Mouse (Mus musculus): Measurements from ENCODE around the gene Gsx2.

The Gsx2 gene

DNA sequence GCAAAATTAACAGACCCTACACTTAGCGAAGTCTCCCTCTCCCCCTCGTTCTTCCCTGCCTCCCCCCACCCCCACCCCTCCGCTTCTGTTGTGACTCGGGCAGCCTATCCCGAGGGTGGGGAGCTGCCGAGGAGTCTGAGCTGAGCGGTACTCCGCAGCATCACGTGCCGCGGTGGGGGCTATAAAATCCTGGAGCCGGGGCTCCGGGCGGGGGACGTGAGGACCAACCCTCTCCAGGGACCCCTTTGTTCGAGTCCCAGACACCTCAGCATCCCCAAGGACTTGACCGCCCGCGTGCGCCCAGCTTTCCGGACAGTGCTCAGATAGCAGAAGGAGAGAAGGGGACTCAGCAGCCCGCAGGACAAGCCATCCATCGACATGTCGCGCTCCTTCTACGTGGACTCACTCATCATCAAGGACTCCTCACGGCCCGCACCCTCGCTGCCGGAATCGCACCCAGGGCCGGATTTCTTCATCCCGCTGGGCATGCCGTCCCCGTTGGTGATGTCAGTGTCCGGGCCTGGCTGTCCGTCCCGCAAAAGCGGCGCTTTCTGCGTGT is at the start of gene Gsx2:
Gene Gsx2 (plus strand): TSS at position 219 of the 559 bp plus-strand sequence.
- DNase-seq (ENCODE audit: low spot score): no peak

DNA sequence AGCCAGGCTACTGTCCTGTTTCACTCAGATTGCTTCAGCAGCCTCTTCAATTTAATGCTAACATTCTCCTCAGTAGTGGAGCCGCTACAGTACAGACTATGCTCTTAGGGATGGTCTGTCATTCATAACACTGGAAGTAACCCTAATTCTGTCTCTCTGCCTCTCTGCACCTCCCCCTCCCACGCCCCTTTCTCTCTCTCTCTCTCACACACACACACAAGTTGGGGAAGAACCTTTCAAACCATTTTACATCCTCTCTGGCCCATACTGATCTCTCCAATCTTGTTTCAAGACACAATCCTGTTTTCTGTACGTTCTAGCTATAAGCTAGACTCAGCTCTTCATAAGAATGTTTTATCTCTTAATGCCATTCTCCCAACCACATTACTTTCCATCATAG is 39.9 kb upstream of the Gsx2 start:
- DNase-seq (ENCODE audit: low spot score): no peak

DNA sequence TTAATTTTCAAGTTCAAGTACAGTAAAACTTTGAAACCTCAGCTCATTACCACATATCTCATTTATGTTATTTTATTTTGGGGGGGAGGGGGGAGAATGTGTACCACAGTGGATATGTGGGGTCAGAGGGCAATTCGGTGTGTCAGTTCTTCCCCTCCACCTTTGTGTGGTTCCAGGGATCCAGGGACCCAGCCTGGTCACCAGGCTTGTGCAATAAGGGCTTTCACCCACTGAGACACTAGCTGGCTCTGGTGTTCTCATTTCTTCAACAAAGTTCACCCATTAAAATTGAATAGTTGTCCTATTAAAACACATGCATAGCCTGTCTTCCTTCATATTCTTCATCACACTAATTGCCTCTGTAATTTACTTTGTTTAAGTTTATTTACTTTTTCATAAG is 36.1 kb upstream of the Gsx2 start:
- no peak for DNase-seq (ENCODE audit: low spot score)

DNA sequence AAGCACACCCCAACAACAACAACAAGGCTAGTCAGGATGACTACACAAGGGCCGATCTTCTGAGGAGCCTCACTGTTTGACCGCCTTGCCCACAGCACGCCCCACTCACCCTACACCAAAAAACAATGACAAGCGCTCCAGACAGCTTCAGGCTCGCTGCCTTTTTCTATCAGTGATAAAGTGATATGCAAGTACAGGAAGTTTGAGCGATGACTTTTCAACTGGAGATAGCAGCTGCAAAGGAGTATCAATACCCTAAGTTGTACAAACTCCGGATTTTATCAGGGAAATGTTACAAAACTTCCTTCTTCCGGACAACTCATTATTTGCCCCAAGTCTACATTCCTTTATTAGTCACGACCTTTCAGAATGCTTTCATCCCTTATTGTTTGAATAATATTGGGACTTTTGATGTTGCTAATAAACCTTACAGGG is 32.4 kb upstream of the Gsx2 start:
- DNase-seq (ENCODE audit: low spot score): no peak

DNA sequence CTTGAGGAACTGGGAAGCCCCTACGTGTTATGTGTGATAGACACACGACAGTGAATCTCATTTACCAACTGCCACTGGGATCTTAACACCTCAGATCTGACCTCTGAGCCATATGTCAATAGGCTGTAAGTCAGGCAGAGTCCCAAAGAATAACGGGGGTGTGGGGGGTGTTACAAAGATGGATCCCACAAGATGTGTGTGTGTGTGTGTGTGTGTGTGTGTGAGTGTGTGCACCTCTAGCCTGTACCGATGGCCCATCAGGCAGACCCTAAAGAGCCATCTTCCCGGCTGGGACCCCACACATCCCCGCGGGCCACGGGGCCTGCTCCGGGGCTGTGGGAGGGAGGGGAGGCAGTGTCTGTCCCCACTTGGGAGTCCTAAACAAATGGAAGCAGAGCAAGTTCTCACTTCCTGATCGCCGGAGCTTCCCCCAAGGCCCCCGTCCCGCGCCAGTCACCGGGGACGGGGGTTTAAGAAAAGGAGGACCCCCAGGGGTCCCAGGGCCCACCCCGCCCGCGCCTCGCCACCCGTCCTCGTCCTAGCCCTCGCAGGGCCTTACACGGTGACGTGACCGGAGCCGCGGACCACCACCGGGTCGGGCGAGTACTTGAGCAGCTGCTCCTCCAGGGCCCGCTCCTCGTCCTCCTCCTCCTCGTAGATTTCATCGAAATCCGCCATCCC is 31.6 kb upstream of the Gsx2 start:
- DNase-seq (ENCODE audit: low spot score): peak; percentile 77

DNA sequence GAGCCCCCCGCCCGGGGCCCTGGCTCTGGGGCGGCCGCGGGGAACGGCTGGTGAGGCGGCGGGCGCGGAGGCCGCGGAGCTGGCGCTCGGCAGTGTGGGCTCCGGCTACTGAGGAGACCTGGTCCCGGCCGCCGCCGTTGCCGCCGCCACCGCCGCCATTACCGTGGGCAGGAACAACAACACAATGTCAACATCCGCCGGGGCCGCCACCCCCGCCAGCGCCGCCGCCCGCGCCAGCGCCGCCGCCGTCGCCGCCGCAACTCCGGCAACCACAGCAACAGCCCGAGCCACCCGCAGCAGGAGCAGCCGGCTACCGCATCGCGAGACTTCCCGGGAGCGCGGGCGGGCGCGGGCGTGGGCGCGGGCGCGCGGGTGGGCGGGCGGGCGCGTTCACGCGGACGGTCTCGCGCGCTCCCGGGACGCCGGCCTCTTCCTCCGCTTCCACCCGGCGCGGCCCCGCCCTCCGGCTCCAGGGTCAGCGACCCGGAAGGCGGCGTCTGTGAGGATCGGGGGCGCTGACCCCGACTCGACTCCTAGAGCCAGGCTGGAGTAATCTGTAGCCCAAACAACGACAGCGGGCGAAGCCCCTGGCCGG is 31.0 kb upstream of the Gsx2 start, which contains the start of gene Chic2:
Gene Chic2 (minus strand): TSS at position 465 of the 595 bp plus-strand sequence.
- peak; percentile 87 for DNase-seq (ENCODE audit: low spot score)

DNA sequence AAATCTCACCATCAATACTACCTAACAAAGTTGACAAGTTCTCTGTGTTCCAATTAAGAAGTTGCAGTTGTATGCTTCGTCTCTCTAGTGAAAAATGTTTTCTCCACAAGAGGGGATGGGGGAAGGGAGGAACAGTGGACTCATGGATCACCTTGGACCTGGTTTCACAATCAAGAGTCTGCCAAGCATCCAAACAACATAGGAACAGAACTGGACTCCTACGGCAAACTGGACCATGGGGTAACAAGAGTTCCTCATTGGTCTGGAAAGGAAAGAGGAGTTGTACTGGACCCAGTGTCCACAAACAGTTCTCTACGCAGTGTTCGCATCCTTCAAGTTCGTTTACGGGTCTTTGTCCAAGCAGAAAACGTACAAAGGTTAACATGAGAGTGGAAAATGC is 30.0 kb upstream of the Gsx2 start:
- no peak for DNase-seq (ENCODE audit: low spot score)

DNA sequence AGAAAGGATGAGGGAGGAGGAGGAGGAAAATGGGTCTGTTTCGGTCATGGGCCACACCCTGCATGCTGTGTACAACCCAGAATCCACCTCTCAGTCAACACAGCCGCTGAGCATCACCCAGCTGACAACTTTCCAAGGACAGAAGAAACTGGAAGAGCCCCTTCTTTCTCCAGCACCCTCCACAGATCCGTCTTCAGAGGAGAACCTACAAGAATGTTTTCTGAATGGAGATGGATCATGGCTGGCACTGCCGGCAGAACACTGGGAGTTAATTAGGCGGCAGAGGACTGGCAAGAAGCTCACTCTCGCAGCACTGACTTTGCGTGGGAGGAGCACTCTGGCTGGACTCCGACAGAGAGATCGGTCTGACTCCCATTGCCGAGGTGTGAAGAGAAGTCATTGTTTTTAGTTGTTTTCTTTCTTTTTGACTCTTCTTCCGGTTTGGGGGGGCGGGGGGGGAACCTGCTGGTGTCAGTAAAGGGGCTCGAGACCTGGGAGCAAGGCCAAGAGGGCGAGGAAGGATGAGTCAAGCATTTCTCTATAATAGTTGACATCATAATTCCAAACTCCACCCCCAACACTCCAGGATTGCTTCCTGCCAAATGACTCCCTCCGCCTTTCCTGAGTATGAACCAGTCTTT is 28.6 kb upstream of the Gsx2 start:
- peak; percentile 52 for DNase-seq (ENCODE audit: low spot score)

DNA sequence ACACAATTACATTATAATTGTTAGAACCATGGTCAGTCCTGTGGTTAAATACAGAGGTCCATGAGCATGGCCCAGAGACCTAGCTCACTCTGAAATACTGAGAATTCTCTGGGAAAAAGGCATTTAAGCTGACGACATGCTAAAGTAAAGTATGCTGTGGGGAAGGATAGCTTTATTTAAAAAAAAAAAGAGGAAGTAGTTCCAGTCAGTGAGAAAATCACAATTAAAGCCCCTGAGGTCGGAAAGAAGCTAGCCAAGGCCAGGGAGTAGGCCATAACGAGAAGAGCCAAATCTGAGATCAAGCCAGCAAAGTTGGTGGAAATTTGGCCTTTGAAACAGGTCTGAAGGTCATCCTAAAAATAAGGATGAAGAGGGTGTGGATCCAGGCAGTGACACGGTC is 24.3 kb upstream of the Gsx2 start:
- DNase-seq (ENCODE audit: low spot score): no peak

DNA sequence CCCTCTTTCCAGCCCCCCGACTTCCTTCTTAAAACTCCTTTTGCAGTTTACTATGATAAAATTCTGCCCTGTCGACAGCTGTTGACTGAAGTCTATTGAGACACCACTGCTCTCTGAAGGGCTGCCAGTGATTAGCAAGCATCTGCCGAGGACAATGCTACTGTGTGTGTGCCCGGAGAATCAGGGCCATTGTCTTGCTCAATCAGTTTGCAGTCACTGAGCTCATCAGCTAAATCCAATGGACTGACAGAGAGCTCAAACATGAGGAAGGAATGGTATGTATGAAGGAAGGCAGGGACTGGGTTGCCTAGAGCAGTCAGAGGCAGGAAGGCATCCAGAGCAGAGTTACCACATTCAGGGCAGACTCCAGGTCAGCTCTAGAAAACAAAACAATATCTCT is 12.2 kb upstream of the Gsx2 start:
- DNase-seq (ENCODE audit: low spot score): no peak

DNA sequence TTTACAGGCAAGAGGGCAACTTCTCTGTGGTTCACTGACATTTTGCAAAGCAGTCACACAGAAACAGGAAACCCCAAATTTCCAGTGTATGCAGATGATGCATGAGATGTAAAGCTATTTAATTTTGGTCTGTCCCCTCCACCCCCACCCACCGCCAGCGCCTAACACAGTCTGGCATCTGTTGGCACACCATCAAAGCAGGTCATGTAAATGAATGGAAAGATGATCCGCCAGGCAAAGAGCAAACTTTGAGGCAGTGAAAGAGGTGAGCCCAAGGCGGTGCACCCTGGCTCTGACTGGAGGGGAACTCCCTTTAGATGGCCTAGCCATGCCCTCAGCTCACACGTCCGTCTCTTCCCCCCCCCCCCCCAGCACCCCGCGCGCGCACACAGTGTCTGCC is 8.7 kb upstream of the Gsx2 start:
- no peak for DNase-seq (ENCODE audit: low spot score)

DNA sequence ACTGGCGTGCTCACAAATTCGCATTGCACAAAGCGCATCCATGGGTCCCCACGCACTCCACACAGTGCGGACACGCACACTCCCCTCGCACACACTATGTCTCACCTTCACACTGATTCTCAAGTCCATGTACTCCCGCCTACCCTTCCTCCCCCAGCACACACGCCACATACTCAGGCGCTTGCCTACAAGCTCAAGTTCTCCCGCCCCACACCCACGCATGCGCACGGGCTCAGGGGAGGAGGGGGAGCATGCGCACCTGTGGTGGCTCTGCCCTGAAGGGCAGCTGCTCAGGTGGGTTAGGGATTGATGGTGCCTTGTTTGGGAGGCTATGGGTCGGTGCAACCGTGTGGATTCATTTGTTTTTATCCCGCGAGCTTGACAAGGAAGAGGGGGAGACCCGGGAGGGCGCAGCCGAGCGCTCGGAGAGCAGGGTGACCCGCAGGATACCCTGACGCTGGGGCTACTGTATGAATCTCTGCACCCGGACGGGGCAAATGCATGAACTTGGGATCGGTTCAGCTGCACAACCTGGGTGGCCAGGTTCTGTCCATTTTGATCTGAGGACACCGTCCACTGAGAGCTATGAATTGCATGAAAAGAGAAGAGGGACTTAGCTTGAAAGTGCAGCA is 8.2 kb upstream of the Gsx2 start:
- peak; percentile 77 for DNase-seq (ENCODE audit: low spot score)

DNA sequence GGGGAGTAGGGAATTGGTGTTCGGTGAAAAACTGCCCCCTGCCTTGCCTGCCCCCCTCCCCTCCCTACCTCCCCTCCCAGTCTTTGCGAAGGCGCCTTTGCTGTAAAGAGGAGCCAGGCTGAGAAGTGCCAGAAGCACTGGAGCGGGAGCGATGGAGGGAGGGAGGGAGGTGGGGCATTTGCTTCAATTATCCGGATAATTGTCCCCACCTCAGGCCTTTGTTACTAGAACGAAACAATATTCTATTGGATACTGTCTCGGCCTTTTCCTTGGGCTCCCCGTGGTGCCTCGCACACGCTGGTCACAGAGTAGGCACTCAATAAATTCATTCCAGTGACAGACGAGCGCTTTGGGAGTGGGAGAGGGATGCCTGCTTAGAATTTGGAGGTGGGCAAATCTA is 5.3 kb upstream of the Gsx2 start:
- no peak for DNase-seq (ENCODE audit: low spot score)

DNA sequence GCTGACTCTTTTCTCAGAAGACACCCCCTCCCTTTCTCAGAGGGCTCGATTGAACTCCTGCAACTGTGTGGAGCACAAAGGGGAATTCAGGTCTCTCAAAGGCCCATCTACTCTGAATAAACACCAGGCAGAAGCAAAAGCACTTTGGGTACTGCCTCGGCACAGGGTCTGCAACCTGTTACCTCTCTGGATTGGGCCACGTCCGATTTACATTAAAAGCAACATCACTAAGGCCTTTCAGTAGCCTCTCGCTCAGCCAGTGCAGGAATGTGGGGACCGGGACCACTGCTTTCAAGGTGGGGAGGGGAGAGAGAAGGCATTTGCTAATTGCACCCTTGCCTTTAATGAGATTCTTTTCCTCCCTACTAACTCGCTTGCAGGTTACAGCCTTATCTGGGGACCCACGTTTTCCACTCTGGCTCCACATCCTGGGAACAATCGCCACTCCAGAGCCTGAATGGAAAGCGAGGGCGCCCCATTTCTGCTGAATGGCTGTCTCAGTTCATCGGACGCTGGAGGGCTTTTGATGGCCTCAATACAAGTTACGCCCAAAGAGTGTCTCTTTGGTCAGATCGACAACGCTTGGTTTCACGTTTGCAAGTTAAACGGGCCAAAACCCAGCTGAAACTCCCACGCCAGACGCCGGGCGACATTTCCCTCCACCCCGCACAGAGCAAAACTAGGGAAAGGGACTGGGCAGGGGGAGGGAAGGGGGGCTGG is 4.6 kb upstream of the Gsx2 start:
- no peak for DNase-seq (ENCODE audit: low spot score)

DNA sequence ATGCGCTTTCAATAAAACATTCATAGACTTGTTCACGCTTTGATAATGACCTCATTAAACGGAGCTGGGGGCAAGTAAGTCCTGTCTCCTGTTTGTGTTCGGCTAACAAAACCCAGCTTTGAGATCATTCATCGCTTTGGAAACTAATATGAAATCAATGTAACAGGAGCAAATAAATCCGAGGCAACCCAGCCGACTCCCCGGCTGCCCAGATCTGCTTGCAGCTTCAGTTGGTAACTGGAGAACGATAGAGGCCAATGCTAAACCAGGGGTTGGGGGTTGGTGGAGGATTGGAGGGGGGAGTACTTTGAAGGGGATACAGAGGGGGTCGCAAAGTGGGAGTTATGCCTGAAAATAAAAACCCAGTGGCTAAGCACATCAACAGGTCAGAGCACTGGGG is 3.5 kb upstream of the Gsx2 start:
- no peak for DNase-seq (ENCODE audit: low spot score)

DNA sequence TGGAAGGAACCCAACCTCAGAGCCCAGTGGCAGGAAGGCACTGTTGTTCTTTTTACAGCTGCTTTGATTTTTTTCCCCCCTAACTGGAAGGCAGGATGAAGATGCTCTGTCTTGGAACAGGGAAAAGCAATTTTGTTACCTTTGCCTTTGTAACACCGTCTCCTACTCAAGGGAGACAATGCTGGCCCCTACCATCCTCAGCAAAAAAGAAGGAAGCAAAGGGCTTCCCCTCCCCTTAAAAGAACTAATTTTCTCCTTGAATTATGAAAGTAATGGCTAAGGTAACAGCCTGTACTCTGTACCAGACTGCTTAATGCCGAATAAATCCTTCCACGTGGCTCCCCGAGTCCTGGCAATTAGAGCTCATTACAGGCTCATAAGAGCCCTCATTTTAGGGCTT is 2.9 kb upstream of the Gsx2 start:
- no peak for DNase-seq (ENCODE audit: low spot score)

DNA sequence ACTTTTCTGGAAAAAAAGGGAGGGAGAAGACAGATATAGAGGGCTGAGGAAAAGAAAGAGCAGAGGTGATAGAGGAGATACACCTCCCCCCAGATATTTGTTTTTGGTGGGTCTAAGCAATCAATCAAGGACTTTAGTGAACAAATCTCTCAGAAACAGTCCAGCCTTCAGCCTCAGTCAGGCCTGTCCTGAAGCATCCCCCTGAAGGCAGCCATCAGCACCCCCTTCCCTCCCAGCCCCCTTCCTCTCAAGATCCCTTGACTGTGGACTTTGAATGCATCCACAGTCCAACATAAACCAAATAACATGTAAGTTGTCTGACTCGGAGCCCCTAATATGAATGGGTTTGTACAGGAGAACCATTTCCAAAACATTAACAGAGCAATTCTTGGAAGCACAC is 2.2 kb upstream of the Gsx2 start:
- DNase-seq (ENCODE audit: low spot score): no peak

DNA sequence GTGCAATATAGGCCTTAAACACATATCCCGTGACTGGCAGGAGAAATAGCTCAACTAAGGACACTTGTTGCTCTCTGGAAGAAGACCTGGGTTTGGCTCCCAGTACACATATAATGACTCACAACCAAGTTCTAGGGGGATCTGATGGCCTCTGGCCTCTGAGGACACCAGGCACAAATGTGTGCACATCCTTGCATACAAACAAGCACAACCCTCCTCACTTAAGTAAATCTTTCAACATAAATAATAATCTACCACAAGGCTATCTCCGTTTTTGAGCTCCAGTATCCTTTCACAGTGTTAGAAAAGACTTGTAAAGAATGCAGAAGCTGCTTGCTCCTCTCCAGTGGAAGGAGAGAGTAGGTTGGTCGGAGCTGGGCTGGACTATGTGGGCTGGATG is 1.7 kb upstream of the Gsx2 start:
- DNase-seq (ENCODE audit: low spot score): no peak

DNA sequence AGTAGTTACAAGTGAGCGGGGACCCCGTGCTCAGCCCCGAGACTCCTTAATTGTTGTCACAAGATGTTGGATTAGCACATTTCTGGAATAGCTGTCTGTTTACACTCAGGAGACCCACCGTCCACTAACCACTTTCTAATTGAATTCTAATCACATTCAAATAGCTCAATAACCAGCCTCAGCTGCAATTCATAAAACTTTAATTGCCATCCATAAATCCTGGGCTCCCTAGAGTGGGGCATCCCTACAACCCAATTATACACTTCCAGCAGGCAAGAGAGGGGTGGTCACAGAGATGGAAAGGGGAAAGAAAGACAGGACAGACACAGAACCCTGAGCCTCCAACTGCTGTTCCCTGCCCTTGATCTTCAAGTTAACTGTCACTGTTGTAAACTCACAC is 1.3 kb upstream of the Gsx2 start:
- DNase-seq (ENCODE audit: low spot score): no peak

DNA sequence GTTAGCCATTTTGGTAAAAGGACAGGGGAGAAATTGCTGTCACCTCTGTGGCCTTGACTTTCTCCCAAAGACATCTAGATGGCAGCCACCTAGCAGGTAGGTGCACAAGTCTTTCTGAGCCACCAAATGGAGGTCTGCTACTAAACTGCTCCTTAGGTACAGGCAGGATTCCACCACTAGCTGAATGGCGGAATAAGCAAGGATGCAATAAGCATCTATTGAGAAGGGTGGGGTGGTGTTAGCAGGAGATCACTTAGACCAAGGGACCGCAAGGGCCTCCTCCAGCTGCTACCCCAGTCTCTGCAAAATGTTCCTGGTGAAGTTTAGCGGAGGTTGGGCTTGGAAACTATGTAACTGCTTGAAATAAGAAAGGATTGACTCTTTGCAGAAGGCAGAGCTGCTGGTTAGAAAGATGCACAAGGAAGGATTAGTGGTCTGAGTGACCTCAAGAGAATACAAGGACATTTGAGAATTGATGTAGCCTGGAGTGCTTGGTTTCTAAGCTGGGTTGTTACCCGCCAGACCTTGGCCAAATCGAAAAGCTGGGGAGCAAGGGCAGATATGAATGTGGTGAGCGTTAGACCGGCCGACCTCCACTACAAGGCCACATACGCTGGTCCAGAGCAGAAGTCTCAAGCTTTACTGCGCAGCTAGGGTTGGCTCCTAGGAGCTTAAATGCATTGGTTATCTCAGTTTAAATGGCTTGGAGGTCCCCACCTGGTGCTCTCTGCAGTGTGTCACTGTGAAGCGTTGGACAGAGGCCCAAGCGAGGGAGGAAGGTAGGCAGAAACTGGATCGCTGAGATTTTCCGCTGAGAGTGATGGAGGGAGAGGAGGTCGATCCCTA is 641 bp upstream of the Gsx2 start:
- DNase-seq (ENCODE audit: low spot score): no peak

All from testis, postnatal 14 days (tissue).